11 mouse cellular contexts compared by ENCODE assay signal in genomic region chr13:21469097-21469496, GRCm38 (mm10). TPM values are rescaled to one million over a fixed set of nuclear protein-coding genes. Genes with fewer than 3 reads are reported as not detected.
A peak's percentile ranks its signal among the peaks of the same experiment; 100 is the strongest.
DNase-seq lines count a peak whose midpoint lies in the region; ATAC-seq and TF ChIP-seq lines count a peak whose summit lies in the region.
"Had no signal": no experiment of that assay in that cellular context is flagged by ENCODE, and none has a peak within 500 bp of the region (broad histone marks: within the 10 kb centered on the region; RNA-seq: fewer than 3 reads in every experiment).

No protein-coding gene starts in this region.

- 24% methylated on average over 9 of the region's 9 CpGs for WGBS in cerebellum, adult 2 months
- WGBS in neural tube, embryonic 12.5 days: 33% methylated on average over 9 of the region's 9 CpGs

- H3K9ac ChIP-seq in neural tube, embryonic 12.5 days: no peak overlapping the region

- no peaks in the 10 kb centered on the region for H3K4me1 ChIP-seq in cerebellum, adult 2 months (ENCODE audit: control insufficient read depth, insufficient read depth, low read length)
- H3K4me1 ChIP-seq in neural tube, embryonic 12.5 days: no peaks in the 10 kb centered on the region

- no peak for TF ChIP-seq POLR2A in cerebellum, adult 2 months (IDR thresholded peaks at IDR 0.05; ENCODE audit: borderline replicate concordance, insufficient read depth, low read length)

- H3K36me3 ChIP-seq in neural tube, embryonic 12.5 days: no peaks in the 10 kb centered on the region

- no peak for TF ChIP-seq CTCF in cerebellum, adult 2 months (IDR thresholded peaks at IDR 0.05; ENCODE audit: borderline replicate concordance, insufficient read depth, low read depth, low read length)

- no peaks in the 10 kb centered on the region for H3K9me3 ChIP-seq in neural tube, embryonic 12.5 days
- H3K9me3 ChIP-seq: megakaryocyte, embryonic 14.5 days had no signal

- H3K27me3 ChIP-seq in cerebellum, adult 2 months (ENCODE audit: control insufficient read depth, insufficient read depth, low read length): no peaks in the 10 kb centered on the region; the same call in 1 of the 2 replicates
- no peaks in the 10 kb centered on the region for H3K27me3 ChIP-seq in neural tube, embryonic 12.5 days (replicated peaks)

- no peak for ATAC-seq in neural tube, embryonic 12.5 days (ENCODE audit: low FRiP score, low read depth)
- no peak for ATAC-seq in megakaryocyte-erythroid progenitor cell, adult 5-6 weeks (replicated peaks; ENCODE audit: low FRiP score, low TSS enrichment, poor library complexity, severe bottlenecking)

- H3K27ac ChIP-seq in cerebellum, adult 2 months (ENCODE audit: insufficient read depth, low read length): no peak overlapping the region
- no peak overlapping the region for H3K27ac ChIP-seq in neural tube, embryonic 12.5 days

- H3K4me3 ChIP-seq in cerebellum, adult 2 months (replicated peaks; ENCODE audit: insufficient read depth, low read depth, low read length): peak overlapping the region; percentile 25
- no peak overlapping the region for H3K4me3 ChIP-seq in neural tube, embryonic 12.5 days

- peak overlapping the region; percentile 88; the same call in 1 of the 2 replicates for H3K4me2 ChIP-seq in neural tube, embryonic 12.5 days (replicated peaks)

- DNase-seq in cerebellum, adult 2 months: no peak
- no peak for DNase-seq in cerebellum, adult 8-10 months
- no peak for DNase-seq in neural tube, embryonic 10.5 days (ENCODE audit: extremely low spot score, low spot score)
- peak; percentile 5 for DNase-seq in liver
- DNase-seq in cerebellum, postnatal 36 days: no peak
- DNase-seq in gastrocnemius, adult 8-10 months (ENCODE audit: low spot score in 2 of 2): no peak

RNA-seq across cellular contexts. Expression of gene Nkapl, which starts 0.8 kb away (rescaled TPM):
- polyA plus RNA-seq in cerebellum, adult 2 months (2012; rRNA removed): 0.44 and 0.54 TPM in 2 replicates
- polyA plus RNA-seq in neural tube, embryonic 12.5 days (2016; fragmentation: Nextera tagmentation; extraction: Ambion mirVana): 2.2 and 2.5 TPM in 2 replicates
- total RNA-seq in megakaryocyte-erythroid progenitor cell, adult 5-6 weeks (2014; fragmentation: Nextera tagmentation): not detected in 2 replicates
- total RNA-seq in megakaryocyte-erythroid progenitor cell, adult 5-6 weeks (2017): 1.1 TPM in 1 of 2 replicates, not detected in the other
- total RNA-seq in gastrocnemius, adult 8-10 months (2022): under 1 TPM in 3 of 4 experiments, not detected in 1; 0.19 to 0.22 (median 0.20) TPM

RNA-seq across cellular contexts. Expression of gene Zkscan4, which starts 9.6 kb away (rescaled TPM):
- 3.6 and 4.2 TPM in 2 replicates for polyA plus RNA-seq in cerebellum, adult 2 months (2012; rRNA removed)
- polyA plus RNA-seq in neural tube, embryonic 12.5 days (2016; fragmentation: Nextera tagmentation; extraction: Ambion mirVana): 6.0 and 6.2 TPM in 2 replicates
- not detected in 2 replicates for total RNA-seq in megakaryocyte-erythroid progenitor cell, adult 5-6 weeks (2014; fragmentation: Nextera tagmentation)
- total RNA-seq in megakaryocyte-erythroid progenitor cell, adult 5-6 weeks (2017): not detected in 2 replicates
- 1 to 10 TPM in 1 of 4 experiments, under 1 TPM in 3; 0.27 to 1.1 (median 0.43) TPM for total RNA-seq in gastrocnemius, adult 8-10 months (2022)

RNA-seq across cellular contexts. Expression of gene Gm10065, which starts 10.1 kb away (rescaled TPM):
- polyA plus RNA-seq in cerebellum, adult 2 months (2012; rRNA removed): not detected in 2 replicates
- polyA plus RNA-seq in neural tube, embryonic 12.5 days (2016; fragmentation: Nextera tagmentation; extraction: Ambion mirVana): not detected in 2 replicates
- not detected in 2 replicates for total RNA-seq in megakaryocyte-erythroid progenitor cell, adult 5-6 weeks (2014; fragmentation: Nextera tagmentation)
- total RNA-seq in megakaryocyte-erythroid progenitor cell, adult 5-6 weeks (2017): not detected in 2 replicates
- total RNA-seq in gastrocnemius, adult 8-10 months (2022): not detected
- polyA plus RNA-seq: cortical plate, adult 2 months; kidney, adult 2 months had no signal

RNA-seq across cellular contexts. Expression of gene Zscan26, which starts 15.6 kb away (rescaled TPM):
- polyA plus RNA-seq in cerebellum, adult 2 months (2012; rRNA removed): 69.3 and 71.9 TPM in 2 replicates
- polyA plus RNA-seq in neural tube, embryonic 12.5 days (2016; fragmentation: Nextera tagmentation; extraction: Ambion mirVana): 22.9 and 26.7 TPM in 2 replicates
- total RNA-seq in megakaryocyte-erythroid progenitor cell, adult 5-6 weeks (2014; fragmentation: Nextera tagmentation): 11.1 and 23.8 TPM in 2 replicates
- total RNA-seq in megakaryocyte-erythroid progenitor cell, adult 5-6 weeks (2017): 16.8 and 21.2 TPM in 2 replicates
- 10 to 100 TPM; 12.9 to 15.9 (median 14.5) TPM for total RNA-seq in gastrocnemius, adult 8-10 months (2022)

RNA-seq across cellular contexts. Expression of gene AK157302, which starts 25.9 kb away (rescaled TPM):
- polyA plus RNA-seq in cerebellum, adult 2 months (2012; rRNA removed): 1.5 and 1.8 TPM in 2 replicates
- 0.19 and 0.40 TPM in 2 replicates for polyA plus RNA-seq in neural tube, embryonic 12.5 days (2016; fragmentation: Nextera tagmentation; extraction: Ambion mirVana)
- total RNA-seq in megakaryocyte-erythroid progenitor cell, adult 5-6 weeks (2014; fragmentation: Nextera tagmentation): 2.1 and 2.6 TPM in 2 replicates
- total RNA-seq in megakaryocyte-erythroid progenitor cell, adult 5-6 weeks (2017): 0.19 and 0.23 TPM in 2 replicates
- total RNA-seq in gastrocnemius, adult 8-10 months (2022): 10 to 100 TPM; 20.3 to 26.8 (median 22.2) TPM
